Mouse (Mus musculus) neural tube, embryonic 12.5 days (tissue): ENCODE measurements around the gene Gm49395. TPM values are rescaled to one million over a fixed set of nuclear protein-coding genes. Genes with fewer than 3 reads are reported as not detected.
A peak's percentile ranks its signal among the peaks of the same experiment; 100 is the strongest.

Source experiments
- ATAC-seq: fragments of 200-750 bp; cut with Nextera tagmentation; 2 replicates; pipeline ENCODE4 v1.8.0; 2017; ENCODE audit warnings: low read depth, mild to moderate bottlenecking, moderate TSS enrichment, moderate library complexity; ENCODE audit not compliant: low FRiP score
- H3K27ac ChIP-seq: fragments of 300-500 bp; sonication (generic); 2 replicates; pipeline ENCODE4 v1.5.1; 2016
- H3K27me3 ChIP-seq: fragments of 300-500 bp; sonication (generic); replicated peaks from 2 replicates; pipeline ENCODE4 v1.6.1; 2016; ENCODE audit warnings: mild to moderate bottlenecking
- H3K36me3 ChIP-seq: fragments of 300-500 bp; sonication (generic); 2 replicates; pipeline ENCODE4 v1.6.1; 2016; ENCODE audit warnings: mild to moderate bottlenecking
- H3K4me1 ChIP-seq: fragments of 300-500 bp; sonication (generic); 2 replicates; pipeline ENCODE4 v1.6.1; 2016
- H3K4me2 ChIP-seq: fragments of 300-500 bp; sonication (generic); replicated peaks from 2 replicates; pipeline ENCODE4 v1.6.1; 2016; ENCODE audit warnings: mild to moderate bottlenecking
- H3K4me3 ChIP-seq: fragments of 300-500 bp; sonication (generic); 2 replicates; pipeline ENCODE4 v1.5.1; 2016
- H3K9ac ChIP-seq: fragments of 300-500 bp; sonication (generic); 2 replicates; pipeline ENCODE4 v1.6.1; 2016; ENCODE audit warnings: mild to moderate bottlenecking
- H3K9me3 ChIP-seq: fragments of 300-500 bp; sonication (generic); 2 replicates; pipeline ENCODE4 v1.6.1; 2016; ENCODE audit warnings: mild to moderate bottlenecking
- WGBS: fragments of 180-500 bp; shearing (Covaris S2); methylation state at CpG from one replicate; pipeline ENCODE4 v1.1.7; 2016; 5-methylcytosine and 5-hydroxymethylcytosine counted together
- polyA plus RNA-seq: library from polyadenylated mRNA; unstranded; fragments of >200 nt; fragmentation: Nextera tagmentation; extraction: Ambion mirVana; gene quantifications from 2 replicates; pipeline ENCODE4 v1.2.1, GENCODE M21; 2016

Gene Gm49395
- polyA plus RNA-seq, 1 experiment from 2014 or later: 2.7 TPM

DNA sequence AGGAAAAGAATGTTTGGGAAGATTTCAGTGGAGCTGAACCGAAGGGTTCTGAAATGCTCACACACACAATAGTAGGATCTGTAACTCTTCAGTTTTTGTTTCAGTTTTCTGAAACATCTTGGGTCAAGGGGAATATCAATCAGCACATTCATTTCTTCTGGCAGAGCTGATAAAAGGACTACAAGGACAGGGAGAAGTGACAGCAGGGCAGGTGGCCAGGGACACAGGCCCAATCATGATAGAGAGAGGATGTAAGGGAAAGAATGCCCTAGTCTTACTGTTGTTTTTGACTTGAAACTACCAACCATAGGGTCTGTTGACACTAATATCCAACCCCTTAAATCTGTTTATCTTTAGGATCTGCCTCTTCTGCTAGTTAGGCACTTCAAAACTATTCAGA lies 22.8 kb upstream of the Gm49395 start:
- Histone ChIP-seq H3K4me2 (no peak overlapping the region), H3K4me3 (no peak overlapping the region), H3K9ac (no peak overlapping the region), H3K36me3 (no peaks in the 10 kb centered on the region), H3K9me3 (no peaks in the 10 kb centered on the region), H3K27ac (no peak overlapping the region), H3K4me1 (no peaks in the 10 kb centered on the region), H3K27me3 (no peaks in the 10 kb centered on the region)
- 81% methylated on average over 1 of the region's 1 CpGs for WGBS
- ATAC-seq: no peak

DNA sequence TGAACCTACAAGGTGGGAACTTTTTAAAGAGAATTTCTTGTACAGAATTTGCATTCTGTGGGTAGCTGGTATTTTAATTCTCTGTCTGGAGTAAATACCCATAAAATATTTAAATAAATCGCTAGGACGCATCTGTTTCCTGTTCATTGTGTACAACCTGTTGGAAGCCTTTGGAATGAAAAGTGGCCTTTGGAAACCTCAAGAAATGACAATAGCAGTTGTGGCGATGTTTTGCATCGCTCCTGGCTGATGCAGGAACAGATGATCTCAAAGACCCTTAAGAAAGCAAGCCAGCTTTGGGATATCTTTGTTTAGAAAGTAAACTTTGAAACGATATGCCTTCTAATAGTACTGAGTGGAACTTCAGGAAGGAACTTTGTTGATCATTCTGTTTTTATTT lies 17.0 kb upstream of the Gm49395 start:
- H3K9ac ChIP-seq: no peak overlapping the region
- 65% methylated on average over 5 of the region's 5 CpGs for WGBS
- H3K4me3 ChIP-seq: no peak overlapping the region
- no peaks in the 10 kb centered on the region for H3K36me3 ChIP-seq
- no peak for ATAC-seq
- H3K27me3 ChIP-seq: no peaks in the 10 kb centered on the region
- no peaks in the 10 kb centered on the region for H3K4me1 ChIP-seq
- H3K4me2 ChIP-seq: no peak overlapping the region
- no peak overlapping the region for H3K27ac ChIP-seq
- no peaks in the 10 kb centered on the region for H3K9me3 ChIP-seq

DNA sequence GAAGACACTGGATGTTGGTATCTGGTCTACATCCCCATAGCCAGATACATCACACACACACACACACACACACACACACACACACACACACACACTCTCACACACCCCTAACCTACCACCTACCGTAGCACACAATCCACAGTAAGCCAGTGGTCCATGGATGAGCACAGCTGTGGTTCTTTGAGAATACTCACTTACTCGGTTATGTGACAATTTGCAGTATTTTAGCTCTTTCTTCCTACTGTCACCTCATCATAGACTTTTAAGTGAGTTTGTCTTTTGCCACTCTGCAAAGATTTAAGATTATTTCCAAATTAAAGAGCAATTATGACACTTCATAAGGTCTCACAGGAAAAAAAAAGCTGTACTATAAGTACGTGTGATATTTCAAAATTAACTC lies 16.5 kb upstream of the Gm49395 start:
- H3K9me3 ChIP-seq: no peaks in the 10 kb centered on the region
- no peaks in the 10 kb centered on the region for H3K4me1 ChIP-seq
- H3K27ac ChIP-seq: no peak overlapping the region
- H3K9ac ChIP-seq: no peak overlapping the region
- H3K4me2 ChIP-seq: no peak overlapping the region
- H3K4me3 ChIP-seq: no peak overlapping the region
- no peak for ATAC-seq
- WGBS: 89% methylated on average over 3 of the region's 3 CpGs
- H3K36me3 ChIP-seq: no peaks in the 10 kb centered on the region
- no peaks in the 10 kb centered on the region for H3K27me3 ChIP-seq

DNA sequence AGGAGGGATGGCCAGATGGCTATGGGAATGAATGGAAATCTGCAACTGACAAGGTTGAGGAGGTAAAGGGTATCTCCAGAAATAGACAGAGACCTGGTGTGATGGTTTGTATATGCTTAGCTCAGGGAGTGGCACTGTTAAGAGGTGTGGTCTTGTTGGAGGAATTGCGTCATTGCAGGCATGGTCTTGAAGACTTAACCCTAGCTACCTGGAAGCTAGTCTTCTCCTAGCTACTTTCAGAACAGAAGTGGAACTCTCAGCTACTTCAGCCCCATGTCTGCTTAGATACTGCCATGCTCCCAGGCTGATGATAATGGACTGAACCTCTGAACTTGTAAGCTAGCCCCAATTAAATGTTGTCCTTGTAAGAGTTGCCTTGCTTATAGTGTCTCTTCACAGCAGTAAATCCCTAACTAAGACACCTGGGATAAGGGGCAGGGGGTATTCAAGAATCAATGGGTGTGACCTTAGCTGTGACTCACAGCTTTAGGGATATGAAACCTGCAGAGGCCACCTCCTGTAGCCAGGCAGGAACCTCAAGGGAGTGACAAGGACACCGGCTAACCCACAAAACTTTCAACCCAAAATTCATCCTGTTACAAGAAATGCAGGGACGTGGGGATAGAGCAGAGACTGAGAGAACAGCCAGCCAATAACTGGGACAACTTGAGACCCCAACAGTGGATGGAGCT lies 15.4 kb upstream of the Gm49395 start:
- H3K9ac ChIP-seq: no peak overlapping the region
- H3K27me3 ChIP-seq: no peaks in the 10 kb centered on the region
- WGBS: 92% methylated on average over 3 of the region's 3 CpGs
- no peaks in the 10 kb centered on the region for H3K4me1 ChIP-seq
- no peak overlapping the region for H3K27ac ChIP-seq
- no peak overlapping the region for H3K4me3 ChIP-seq
- no peaks in the 10 kb centered on the region for H3K9me3 ChIP-seq
- no peak overlapping the region for H3K4me2 ChIP-seq
- H3K36me3 ChIP-seq: no peaks in the 10 kb centered on the region
- no peak for ATAC-seq

DNA sequence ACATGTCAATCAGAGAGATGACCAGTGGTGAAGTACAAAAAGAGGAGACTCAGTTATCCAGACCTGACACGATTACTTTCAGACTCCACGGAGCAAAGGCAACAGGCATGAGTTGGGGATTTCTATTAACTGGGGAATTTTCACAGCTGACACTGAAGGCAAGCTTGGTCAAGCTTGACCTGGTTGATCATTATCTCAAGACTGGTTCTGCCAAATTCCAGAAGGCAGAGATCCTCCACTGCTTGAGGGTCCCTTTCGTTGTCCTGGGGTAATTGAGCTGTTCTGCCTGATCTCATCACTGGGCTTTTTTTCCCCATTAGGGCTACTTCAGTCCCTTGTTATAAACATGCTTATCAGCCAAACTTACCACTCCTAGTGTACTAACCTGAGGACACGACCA lies 7.9 kb upstream of the Gm49395 start:
- Histone ChIP-seq H3K36me3 (no peaks in the 10 kb centered on the region), H3K4me1 (no peaks in the 10 kb centered on the region), H3K4me2 (no peak overlapping the region), H3K9me3 (no peaks in the 10 kb centered on the region), H3K4me3 (no peak overlapping the region), H3K27ac (no peak overlapping the region), H3K9ac (no peak overlapping the region), H3K27me3 (no peaks in the 10 kb centered on the region)
- no peak for ATAC-seq
- WGBS: 83% methylated on average over 4 of the region's 4 CpGs

DNA sequence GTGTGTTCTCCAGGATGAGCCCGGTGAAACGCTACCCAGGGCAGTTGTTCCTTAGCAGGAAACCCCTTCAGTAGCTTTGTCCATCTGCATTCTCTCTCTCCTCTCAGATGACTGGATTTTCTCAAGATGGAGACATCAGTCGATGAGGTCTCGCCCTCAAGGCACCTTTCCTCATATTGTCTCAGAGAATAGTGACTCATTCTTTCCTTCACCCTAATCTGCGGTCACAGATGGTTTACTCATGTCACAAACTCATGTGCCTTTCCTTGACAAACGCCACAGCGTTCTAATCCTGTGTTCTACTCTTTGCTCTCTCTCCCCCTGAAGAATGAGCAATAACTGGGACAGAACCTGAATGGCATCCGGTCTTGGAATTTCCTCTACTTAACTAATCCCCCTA lies 5.7 kb upstream of the Gm49395 start:
- H3K36me3 ChIP-seq: no peaks in the 10 kb centered on the region
- no peak overlapping the region for H3K4me3 ChIP-seq
- no peak for ATAC-seq
- WGBS: 90% methylated on average over 8 of the region's 8 CpGs
- H3K27ac ChIP-seq: no peak overlapping the region
- H3K9me3 ChIP-seq: no peaks in the 10 kb centered on the region
- H3K4me1 ChIP-seq: no peaks in the 10 kb centered on the region
- no peaks in the 10 kb centered on the region; the same call in 1 of the 2 replicates for H3K27me3 ChIP-seq
- no peak overlapping the region for H3K9ac ChIP-seq
- H3K4me2 ChIP-seq: no peak overlapping the region

DNA sequence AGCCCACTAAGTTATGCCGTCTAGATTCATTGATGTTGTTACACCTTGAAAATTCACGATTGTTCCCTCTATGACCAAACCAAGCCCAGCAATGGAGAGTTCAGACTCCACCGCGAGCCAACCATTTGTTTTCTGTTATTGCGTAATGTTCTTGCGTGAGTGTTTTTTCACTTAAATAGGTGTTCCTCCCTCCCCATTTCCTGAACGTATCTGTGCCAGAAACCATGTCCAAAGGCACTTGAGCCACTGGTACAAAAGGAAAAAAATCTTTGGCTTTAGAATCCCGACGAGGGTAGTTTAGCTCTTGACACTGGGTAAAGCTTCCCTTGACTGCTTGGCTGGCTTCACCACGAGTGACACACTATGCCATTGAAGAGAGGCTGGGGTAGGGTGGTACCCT lies 4.5 kb upstream of the Gm49395 start:
- no peak for ATAC-seq
- Histone ChIP-seq H3K36me3 (no peaks in the 10 kb centered on the region), H3K4me2 (no peak overlapping the region), H3K27me3 (peaks cover 3% of the 10 kb centered on the region), H3K27ac (no peak overlapping the region), H3K9ac (no peak overlapping the region), H3K4me3 (no peak overlapping the region), H3K4me1 (peaks cover 11% of the 10 kb centered on the region; the same call in 1 of the 2 replicates), H3K9me3 (no peaks in the 10 kb centered on the region)
- 88% methylated on average over 10 of the region's 10 CpGs for WGBS

DNA sequence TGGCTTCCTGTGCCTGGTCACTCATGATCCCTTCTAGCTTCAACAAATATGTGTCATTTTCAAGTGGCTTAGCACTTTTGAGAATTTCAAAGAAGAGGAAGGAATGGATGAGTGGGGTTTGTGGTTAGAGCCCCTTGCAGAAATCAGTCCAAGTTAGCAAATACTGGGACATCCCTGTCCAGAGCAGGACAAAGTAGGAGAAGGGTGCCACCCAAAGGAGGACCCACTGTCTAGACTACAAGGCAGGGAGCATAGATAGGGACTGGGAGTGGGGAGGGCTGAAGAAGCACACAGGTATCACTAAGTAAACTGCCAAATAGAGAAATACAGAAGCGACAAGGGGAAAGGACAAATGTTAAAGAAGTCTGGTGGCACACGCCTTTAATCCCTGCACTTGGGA lies 1.0 kb upstream of the Gm49395 start:
- Histone ChIP-seq H3K27me3 (peaks cover 13% of the 10 kb centered on the region), H3K9ac (no peak overlapping the region), H3K9me3 (no peaks in the 10 kb centered on the region), H3K36me3 (no peaks in the 10 kb centered on the region), H3K4me3 (no peak overlapping the region), H3K27ac (no peak overlapping the region), H3K4me2 (no peak overlapping the region), H3K4me1 (peaks cover 11% of the 10 kb centered on the region; the same call in 1 of the 2 replicates)
- no peak for ATAC-seq
- WGBS: 98% methylated on average over 2 of the region's 2 CpGs

DNA sequence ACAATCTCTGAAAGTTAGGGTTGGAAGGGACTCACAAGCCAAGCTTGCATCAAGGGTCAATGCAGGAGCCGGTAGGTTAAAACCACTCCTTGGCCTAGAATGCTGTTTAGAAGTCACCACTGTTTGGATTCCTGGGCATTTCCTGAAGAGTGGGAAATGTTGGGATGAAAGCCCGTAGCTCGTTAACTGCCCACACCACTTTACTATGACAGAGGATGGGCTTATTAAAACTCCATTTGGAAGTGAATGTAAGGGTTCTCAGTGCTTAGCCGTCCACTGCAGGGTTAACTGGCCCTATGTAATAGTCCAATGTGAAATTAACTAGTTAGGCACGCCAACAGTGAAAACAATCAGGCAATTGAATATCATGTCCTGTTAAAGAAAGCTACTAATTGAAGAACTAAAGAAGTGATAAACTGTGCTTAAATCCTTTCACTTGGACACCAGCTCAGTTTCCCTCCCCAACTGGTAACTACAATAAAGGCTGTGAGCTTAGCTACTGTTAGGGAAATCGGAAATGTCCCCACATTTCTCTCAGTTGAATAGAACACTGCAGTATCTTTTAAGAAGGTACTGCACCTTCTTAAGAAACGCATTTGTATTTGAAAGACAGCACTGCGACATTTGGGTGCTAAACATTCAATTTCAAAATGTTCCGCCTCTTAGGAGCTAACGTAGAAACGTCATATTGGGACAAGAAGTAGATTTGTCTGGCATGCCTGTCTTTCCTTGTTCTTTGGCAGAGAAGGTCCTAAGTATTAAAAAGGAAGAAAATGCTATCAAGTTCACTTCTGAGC lies 1.1 kb downstream of the Gm49395 start:
- Histone ChIP-seq H3K9ac (no peak overlapping the region), H3K4me1 (peaks cover 11% of the 10 kb centered on the region; the same call in 1 of the 2 replicates), H3K4me2 (peak overlapping the region; percentile 91), H3K36me3 (no peaks in the 10 kb centered on the region), H3K9me3 (no peaks in the 10 kb centered on the region), H3K27ac (no peak overlapping the region), H3K4me3 (0 out of 2 replicates have a peak overlapping the region, but pooled peaks have one; percentile 43), H3K27me3 (peaks cover 13% of the 10 kb centered on the region)
- ATAC-seq: no peak
- WGBS: 18% methylated on average over 11 of the region's 11 CpGs

DNA sequence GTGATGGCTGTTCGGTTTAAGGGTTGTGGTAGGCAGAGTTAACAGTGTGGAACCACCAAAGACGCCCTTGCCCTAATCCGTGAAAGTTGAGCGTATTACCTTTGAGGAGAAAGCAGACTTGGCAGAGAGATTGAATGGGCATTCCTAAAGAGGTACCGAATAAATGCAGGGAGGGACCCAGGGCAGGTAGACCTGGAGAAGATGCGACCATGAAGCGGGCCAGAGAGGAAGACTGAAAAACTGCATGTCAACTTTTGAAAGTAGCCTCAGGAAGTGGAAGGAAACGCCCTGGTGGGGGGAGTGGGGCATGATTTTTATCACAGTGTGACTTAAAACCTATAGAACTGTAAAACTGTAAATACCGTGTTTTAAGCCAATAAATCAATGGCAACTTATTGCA lies 2.3 kb downstream of the Gm49395 start:
- H3K4me3 ChIP-seq: no peak overlapping the region
- peaks cover 11% of the 10 kb centered on the region; the same call in 1 of the 2 replicates for H3K4me1 ChIP-seq
- 81% methylated on average over 9 of the region's 9 CpGs for WGBS
- no peaks in the 10 kb centered on the region for H3K36me3 ChIP-seq
- no peak overlapping the region for H3K27ac ChIP-seq
- H3K4me2 ChIP-seq: no peak overlapping the region
- H3K9me3 ChIP-seq: no peaks in the 10 kb centered on the region
- H3K9ac ChIP-seq: no peak overlapping the region
- H3K27me3 ChIP-seq: peaks cover 13% of the 10 kb centered on the region
- ATAC-seq: no peak

DNA sequence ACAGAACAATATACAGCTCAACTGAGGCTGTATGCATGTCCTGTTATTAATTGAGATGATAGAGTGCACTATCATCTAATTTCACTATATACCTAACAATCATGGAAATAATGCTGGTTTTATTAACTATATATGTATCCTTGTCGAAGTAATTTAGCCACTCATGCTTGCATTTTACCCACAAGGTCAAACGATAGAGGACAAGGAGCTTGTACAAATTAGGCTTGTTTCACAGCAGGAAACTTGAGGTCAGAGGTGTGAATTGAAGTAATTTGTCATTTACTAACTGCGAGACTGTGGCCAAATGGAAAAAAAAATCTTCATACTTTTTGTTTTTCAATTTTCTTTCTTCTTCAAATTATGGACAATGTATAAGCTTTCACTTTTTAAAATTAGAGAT lies 3.5 kb downstream of the Gm49395 start:
- no peak overlapping the region for H3K27ac ChIP-seq
- no peak for ATAC-seq

DNA sequence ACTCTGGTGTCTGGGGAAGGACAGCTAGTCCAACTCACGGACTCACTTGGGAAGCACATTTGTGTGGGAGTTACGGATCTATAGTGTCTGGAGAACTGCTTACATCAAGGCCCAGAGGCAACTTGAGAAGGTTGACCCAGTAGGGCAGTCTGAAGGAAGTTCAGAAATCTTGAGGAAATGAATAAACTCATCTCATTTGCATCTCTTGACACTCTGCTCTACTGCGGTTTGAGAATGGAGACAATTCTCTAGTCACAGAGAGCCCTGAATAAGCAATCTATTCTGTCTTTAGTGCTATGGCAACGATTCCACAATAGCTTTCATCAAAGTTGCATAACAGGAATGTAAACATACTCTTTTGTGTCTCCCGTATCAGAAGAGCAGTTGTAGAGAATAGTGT lies 4.8 kb downstream of the Gm49395 start:
- no peaks in the 10 kb centered on the region for H3K36me3 ChIP-seq
- no peak overlapping the region for H3K4me3 ChIP-seq
- H3K27me3 ChIP-seq: peaks cover 13% of the 10 kb centered on the region
- H3K9me3 ChIP-seq: no peaks in the 10 kb centered on the region
- 65% methylated on average over 5 of the region's 5 CpGs for WGBS
- no peak overlapping the region for H3K9ac ChIP-seq
- no peak for ATAC-seq
- no peak overlapping the region for H3K4me2 ChIP-seq
- H3K4me1 ChIP-seq: peaks cover 8% of the 10 kb centered on the region; the same call in 1 of the 2 replicates
- no peak overlapping the region for H3K27ac ChIP-seq

More for the DNA sequence above, 3.5 kb downstream of the Gm49395 start:
- Histone ChIP-seq H3K4me3 (no peak overlapping the region), H3K4me1 (peaks cover 11% of the 10 kb centered on the region; the same call in 1 of the 2 replicates), H3K9me3 (no peaks in the 10 kb centered on the region), H3K9ac (no peak overlapping the region), H3K4me2 (no peak overlapping the region), H3K36me3 (no peaks in the 10 kb centered on the region), H3K27me3 (peaks cover 13% of the 10 kb centered on the region)
- 69% methylated on average over 3 of the region's 3 CpGs for WGBS
